Mouse (Mus musculus): Measurements from ENCODE around the gene Kmt5c.

Kmt5c gene

DNA sequence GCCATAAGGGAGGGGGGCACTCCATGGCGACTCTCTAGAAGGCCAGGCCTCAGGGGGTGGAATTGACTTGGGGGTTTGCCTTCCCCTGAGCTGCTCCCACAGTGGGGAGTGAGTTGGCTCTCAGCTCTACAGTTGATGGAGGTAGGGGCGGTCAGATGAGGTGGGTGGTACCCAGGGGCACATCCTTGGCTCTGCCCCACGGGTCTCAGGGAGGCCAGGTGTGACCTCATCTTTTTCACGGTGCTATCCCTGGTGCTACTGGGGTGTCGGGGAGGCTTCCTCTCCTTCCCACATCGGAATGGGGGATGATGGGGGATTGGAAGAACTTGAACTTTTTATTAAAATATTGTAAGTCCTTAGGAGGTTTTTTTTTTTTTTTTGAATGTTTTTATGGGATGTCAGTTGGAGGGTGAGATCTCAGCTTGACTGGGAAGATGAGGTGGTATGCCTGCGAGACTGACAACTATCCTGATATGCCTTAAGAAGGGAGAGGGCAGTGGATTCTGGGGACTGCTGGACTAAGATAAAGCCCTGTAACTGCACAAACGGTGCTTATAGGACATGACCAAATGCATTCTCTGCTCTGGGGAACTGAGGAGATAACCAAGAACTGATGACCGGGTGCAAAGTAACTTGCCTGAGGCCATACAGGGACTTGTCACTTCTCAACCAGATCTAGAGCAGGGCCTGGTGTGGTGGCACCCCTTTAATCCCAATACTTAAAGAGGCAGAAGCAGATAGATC, 7.4 kb downstream of the Kmt5c start:
- DNase-seq = no peak

DNA sequence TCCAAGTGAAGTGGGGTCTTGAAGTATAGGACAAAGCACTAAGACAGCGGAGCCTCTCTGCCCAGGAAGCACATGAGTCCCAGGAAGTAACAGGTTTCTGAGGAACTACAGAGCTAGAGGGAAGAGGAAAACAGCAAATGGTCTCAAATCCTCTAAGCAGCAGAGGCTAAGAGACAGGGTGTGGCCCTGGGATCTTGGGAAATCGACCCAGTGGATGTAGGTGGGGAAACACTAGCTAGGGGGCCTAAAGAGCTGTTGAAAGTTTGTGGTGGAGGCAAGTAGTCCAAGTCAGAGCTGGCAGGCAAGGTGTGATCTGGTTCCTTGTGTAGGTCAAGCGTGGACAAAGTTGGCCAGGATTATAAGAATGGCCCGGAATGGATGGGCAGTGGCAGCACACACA, 8.4 kb downstream of the Kmt5c start:
- DNase-seq = no peak

DNA sequence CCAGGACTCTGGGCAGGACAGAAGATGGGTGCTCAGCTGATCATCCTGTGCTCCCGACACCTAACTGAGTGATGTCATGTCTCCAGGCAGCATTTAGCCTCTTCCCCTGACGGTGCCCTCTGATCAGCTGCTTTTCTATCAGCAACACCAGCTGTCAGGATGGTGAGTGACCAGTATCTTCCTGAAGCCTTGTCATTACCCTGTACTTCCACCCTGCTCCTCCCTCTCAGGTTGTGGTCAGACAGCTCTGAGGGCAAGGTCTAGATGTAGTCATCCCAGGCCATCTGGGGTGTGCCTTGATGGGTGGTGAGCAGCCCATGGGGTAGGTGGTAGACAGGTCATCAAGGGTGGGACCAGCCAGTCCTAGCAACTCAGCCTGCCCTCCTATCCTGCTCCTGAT, 9.3 kb downstream of the Kmt5c start:
- no peak for DNase-seq

DNA sequence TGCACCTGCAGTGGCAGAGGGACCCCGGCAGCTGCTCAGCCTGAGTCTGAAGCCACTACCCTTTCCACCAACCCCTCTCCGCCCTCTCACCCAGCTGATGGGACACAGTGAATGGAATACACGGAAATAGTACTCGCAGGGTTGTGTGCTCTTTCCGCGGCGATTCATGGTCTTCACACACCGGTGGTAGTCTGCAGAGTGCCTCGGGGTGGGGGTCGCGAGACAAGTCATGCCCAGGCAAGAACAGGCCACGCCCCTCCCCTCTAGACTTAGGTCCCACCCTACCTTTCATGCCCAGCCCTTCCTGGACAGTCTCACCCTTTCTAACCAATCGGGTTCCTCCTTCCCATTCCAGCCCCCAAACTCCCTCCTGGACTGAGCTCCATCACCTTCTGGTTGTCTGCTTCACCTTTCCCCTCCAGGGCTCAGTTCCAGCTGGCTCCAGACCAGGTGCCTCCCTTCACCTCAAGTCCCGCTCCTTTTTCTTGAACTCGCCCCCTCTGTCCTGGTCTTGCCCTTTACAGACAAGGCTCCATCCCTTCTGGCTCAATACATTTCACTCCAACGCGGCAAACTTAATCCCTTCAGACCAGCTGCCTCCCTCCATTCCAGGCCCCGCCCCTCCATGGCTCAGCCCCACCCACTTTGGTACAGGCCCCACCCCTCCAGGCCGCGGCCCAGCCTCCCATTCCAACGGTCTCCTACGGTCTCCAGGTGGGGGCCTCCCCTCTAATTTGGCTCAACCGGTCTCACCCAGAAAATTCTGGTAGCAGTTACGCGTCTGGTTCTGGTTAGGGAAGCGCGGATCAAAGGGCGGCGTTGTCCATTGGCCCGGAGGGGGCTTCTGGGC, 12.3 kb downstream of the Kmt5c start:
- peak; percentile 58 for DNase-seq

DNA sequence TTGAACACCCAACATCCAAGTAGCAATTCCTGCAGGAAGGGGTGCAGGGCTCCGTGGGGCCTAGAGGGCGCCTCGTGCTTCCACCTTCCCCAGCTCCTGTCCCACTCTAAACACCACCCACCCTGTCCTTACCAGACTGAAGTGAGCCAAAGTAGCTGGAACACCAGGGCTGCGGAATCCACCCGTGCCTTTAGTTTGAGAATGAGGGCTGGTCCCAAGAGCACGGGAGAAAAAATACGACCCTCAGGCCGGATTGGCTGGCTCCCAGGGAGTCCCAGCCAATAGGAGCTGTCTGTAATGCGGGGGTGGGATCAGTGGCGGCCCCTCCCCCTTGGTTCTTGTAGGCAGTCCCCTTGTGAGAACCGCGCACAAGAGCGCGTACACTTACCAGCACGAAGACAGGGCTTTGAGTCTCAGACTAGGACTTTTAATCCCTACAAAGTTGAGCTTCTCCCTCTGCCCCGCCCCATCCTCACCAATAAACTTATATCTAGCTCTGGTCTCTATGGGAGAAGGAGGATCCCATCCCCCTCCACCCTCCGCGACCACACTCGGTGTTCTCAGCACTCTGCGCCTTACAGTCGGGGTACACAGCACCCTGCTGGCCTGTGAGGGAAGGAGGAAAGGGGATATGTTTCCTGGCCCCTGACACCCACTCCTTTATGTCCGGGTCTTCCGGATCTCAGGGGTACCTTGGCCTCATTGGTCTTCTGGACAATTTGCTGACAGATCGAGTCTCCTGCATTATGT, 13.1 kb downstream of the Kmt5c start, which contains the start of gene Cox6b2:
Cox6b2 (minus strand) TSS at position 274 of the 750 bp plus-strand sequence.
- DNase-seq = peak; percentile 94

DNA sequence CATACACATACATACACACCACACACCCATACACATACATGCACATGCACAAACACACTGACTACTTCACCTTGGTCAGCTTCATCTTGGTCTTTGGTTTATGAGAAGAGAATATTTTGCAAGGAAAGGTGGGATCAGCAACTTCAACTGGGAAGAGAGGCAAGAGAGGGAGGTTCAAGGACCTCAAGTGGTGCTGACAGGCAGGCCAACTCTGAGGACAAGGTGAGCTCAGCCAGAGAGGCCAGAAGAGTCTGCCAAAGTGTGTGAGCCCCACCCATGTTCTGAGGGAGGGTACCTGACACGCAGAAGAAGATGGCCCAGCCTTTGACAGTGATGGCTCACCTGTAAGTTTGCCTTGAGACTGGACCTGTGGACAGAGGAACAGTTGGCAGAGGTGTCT, 19.8 kb downstream of the Kmt5c start:
- DNase-seq = no peak

DNA sequence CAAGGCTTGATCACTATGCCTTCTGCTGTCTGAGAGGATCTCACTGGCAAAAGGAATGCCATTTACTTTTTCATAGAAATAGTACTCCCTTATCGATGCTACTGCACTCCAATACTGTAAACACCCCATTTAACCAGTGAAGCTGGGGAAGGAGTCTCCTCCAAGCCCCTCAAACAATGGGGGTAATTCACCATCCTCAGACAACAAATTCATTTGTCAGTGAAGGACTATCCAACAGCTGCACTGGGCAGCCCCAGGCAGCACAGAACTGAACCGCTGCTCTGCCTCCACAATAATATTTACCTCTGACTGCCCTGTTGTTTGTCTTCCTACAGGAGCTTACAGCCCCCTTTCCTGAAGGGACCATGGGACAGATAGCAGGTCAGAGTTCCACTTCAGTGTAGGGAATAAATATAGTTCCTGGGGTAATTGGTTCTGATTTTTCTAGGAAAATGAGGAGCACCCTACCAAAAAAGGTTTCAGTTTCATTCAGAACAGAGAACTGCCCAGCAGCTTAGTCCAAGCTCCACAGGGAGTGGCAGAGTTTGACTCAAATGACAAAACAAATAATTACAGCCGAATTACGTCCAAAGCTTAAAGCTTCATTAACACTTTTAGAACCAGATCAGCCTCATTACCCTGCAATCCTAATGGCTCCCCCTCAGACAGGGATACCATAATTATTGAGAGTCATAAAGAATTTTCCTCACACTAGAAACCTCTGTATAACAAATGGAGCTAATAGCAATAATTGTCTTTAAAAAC, 25.2 kb downstream of the Kmt5c start:
- no peak for DNase-seq

DNA sequence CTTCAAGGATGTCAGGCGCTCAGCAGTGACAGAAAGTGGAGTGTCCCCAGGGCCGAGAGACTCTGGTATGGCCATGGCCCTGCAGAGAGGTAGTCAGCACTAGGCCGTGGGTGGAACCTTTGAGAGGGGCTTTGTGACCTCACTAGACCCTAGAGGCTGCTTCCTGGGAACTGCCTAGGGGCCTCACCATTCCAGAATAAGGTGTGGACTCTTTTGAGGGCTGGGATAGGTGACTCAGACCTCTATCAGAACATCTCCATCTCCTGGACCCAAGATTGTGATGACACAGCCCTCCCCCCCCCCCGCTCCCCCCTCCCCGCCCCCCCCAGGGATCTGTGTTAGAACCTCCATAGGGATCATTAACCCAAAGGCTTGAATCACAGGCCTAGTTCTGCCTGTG, 31.3 kb downstream of the Kmt5c start, which contains the start of gene Fam71e2:
Fam71e2 (minus strand) TSS at position 101 of the 400 bp plus-strand sequence.
- no peak for DNase-seq

DNA sequence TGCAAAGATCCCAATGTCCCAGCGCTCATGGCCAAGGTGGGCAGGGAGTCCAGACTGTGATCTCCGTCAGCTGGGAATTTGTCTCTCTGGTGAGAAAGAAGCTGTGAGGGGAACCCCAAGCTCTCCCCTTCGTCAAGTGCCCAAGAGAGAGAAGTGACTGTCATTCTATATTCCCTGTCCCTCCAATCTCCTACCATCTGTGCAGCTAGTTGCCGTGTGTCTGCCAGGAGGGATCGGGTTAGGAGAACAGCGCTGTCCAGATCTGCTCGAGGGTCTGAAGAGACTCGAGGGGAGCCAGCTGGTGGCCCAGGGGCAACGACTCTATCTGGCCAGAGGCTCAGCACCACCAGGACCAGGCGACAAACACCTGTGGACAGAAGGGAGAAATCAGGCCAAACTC, 36.2 kb downstream of the Kmt5c start:
- DNase-seq = no peak

DNA sequence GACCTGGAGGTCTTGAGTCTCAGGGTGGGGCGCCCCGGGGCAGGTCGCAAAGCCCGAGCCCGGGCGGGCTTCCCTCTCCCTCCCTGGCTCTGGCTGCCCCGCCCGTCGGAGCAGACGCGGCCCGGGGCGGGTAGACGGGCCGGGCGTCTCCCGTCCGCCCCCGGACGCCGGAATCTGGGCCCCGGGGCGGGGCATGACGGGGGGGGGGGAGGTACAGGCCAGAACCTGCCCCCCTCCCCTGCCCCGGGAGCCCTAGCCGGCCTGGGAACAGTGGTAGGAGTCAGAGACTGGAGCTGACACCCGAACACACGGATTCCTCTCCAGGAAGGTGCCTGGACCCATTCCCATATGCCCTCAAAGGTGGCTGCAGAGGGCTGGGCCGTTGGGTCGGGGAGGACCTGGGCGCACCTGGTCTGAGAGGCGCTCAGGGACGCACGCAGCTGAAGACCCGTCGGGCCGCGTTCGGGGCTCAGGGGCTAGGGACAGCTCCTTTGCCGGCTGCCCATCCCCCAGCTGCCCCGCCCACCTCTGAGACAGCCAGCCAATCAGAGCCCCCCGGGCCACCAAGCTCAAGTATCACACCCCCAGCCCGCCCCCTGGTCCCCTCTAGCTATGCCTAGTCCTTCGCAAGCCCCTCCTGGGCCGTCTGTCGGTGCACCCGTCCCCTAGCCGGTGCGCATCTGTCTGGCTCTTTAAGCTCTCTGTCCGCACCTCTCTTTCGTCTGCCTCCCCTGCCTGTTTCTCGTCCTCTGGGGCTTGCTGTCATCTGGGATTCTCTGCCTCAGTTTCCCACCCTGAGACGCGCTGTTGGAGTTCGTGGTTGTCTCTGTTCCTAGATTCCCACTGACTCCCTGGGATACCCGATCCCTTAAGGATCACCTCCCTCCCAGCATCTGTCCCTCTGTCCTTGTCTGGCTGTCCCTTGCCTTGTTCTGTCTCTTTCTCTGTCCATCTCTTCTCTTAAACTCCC, 37.2 kb downstream of the Kmt5c start:
- DNase-seq = peak; percentile 75

DNA sequence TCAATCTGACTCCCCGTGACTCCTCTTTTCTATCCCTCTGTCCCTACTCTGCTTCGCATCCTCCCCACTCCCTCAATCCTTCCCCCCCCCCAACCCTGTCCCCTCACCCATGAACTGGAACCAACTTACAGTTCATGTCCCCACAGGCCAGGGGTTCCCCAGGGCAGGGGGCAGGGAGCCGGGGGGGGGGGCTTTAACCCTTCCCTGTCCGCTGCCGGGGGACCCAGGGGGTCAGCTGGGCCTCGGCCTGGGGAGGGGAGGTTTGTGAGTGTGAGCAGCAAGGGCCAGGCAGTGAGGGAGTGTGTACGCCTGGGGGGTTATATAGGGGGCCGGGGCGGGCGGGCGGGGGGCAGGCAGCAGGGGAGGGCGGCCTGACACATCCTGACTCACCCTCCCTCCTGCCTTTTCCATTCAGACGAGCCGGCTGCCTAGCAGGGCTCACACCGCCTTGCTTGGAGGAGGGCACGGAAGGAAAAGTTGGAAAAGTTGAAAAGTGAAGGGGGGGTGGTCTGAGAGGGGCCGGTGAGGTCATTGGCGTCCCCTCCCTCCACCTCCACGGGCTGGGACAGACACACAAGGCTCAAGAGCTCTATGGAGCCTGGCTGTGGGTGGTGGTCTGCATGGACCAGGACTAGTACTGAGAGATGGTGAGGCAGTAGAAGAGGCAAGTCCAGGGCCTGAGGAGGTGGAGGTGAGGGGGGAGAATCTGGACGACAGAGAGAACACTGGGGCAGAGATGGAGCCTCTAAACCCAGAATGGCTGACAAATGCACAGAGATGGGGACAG, 38.1 kb downstream of the Kmt5c start:
- DNase-seq = no peak

DNA sequence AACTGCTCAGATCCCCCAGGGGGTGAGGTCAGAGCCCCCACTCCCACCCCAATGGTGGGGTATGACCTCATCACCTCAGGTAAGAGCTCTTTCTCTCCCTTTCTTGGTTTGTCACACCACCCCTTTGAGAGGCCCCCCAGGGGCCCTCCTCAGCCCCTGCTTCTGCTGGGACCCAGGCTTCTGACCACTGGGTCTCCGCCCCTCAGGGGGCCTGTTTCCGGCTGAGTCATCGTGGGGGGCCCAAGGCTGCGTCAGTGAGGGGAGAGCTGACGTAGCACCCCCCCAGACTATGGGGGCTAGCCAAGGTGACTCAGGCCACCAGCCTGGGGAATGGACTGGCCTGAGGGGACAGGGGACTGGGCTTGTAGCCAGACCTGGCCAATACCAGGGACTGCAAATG, 40.0 kb downstream of the Kmt5c start:
- DNase-seq = no peak

DNA sequence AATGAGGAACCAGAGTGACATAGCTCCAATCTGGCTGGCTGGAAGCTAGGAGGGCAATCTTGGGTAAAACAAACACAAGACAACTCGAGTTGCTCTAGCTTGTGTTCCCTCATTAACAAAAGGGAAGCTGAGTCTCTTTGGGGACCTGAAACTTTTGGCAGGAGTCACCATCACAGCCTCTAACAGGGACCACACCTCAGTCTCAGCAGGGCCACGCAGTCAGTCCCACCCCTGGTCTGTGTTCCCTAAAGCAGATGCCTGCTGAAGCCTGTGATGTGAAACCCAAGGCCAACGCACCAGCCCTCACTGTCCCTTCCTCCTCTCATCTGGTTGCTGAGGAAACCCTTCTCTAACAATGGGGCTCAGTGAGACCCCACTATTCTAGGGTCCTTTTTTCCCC, 42.2 kb downstream of the Kmt5c start:
- DNase-seq = no peak

DNA sequence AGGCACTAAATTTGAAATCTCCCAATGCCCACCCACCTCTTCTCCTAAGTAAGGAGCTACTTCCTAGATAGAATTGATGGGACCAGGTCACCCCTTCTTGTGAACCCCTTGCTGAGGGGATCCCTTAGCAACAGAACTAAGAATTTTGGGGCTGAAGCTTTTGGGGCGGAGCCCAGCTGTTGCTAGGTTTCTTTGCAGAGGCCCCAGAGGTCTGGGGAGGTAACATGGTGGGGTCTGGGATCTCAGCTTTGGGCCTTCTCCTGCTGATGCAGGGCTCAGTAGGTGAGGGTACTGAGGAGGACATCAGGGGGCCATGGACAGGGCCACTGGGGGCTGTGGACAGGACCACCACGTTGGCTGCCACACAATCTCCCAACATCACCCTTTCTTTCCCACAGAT, 42.8 kb downstream of the Kmt5c start, which contains the start of the genes Il11 and Tmem190:
Il11 (minus strand) TSS at position 101 of the 400 bp plus-strand sequence.
Tmem190 (plus strand) TSS at position 179 of the 400 bp plus-strand sequence.
- DNase-seq = no peak

DNA sequence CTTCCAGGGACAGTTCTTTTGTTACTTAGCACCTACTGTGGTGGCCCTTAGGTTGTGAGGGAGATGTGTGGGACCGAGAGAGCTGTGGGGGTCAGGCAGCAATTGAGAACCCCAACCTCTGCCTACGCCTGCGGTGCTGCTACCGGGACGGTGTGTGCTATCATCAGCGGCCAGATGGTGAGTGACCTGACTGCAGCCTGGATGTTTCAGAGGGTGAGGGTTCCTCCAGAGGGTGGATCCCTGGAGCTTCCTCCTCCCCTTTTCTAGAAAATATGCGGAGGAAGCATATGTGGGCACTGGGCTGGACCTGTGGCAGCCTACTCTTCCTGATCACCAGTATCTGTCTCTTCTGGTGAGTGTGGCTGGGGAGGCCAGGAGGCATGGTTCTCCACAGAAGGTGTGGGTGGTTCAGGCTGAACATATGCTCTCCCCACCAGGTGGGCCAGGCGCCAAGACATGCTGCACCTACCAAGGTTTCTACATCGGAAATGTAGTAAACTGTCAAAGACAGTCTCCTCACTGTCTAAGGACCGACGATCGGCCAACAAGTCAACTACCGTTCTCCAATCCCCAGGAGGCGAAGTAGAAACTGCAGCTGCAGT, 43.9 kb downstream of the Kmt5c start:
- DNase-seq = no peak

DNA sequence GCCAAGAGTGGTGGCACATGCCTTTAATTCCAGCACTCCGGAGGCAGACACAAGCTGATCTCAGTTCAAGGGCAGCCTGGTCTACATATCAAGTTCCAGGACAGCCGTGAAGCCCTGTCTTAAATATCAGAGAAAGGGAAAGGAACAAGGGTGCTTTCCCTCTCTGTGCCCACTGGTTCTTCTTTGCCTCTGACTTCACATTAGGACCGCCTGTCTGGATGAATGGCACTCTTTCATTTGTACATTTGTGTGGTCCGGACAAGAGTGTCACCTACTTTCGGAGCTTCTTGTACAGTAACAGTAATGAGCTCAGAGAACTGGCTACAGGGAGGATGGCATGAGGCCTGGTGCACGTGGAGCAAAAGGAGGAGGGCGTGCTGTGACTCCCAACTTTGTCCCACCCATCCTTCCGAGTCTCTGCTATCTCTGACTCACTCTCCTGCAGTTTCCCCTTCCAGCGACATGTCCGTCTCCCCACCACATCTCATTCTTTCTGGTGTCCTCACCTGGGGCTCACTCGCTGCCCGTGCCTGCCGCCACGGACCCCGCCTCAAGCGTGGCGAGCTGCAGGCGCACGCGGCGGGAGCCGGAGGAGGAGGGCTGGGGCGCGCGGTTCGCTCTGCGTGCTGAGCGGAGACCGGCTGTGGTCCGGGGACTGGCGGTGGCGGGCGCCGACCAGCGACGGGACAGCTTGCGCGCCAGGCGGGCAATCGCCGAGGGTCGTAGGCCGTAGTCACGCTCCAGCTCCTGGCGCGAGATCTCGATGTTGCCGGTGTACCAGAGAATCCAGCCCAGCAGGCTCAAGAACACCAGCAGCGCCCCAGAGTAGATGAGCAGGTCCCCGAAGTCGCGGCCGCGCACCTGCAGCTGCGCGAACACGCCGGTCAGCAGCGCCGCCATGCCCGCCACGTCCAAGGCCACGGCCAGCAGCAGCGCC, 48.9 kb downstream of the Kmt5c start:
- DNase-seq = peak; percentile 65

DNA sequence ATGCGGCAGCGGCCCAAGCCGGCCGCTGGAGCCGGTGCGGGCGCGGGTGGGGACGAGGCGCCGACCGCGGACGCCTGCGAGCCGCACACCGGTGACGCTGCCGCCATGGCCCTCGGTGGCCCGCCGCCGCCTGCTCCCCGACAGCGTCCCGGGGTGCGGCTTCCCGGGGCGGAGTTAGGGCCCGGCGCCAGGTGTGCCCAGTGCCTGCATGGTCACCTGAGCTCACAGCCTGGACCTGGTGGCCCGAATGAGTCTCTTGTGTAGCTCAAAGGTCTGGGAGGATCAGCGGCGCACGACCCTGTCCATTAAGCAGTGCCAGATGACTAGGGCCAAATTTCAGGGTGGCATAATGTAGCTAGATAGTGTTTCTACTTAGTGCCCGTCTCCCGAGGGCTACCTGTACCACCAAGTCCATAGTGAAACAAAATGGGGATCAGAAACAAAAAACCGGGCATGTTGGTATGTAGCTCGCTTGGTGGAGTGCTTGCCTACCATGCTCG, 49.6 kb downstream of the Kmt5c start, which contains the start of gene Tmem238:
Tmem238 (minus strand) TSS at position 221 of the 500 bp plus-strand sequence.
- DNase-seq = peak; percentile 79

All from lung, postnatal 10 days (tissue).